Mouse (Mus musculus) C2C12 (cell line): ENCODE measurements around the gene Dvl3.

Experiments used
- CTCF ChIP-seq: IDR thresholded peaks from one replicate; pipeline ENCODE4 v1.5.1; 2011; ENCODE audit not compliant: control insufficient read depth, insufficient read depth, insufficient read length
- FOSL1 ChIP-seq: IDR thresholded peaks from one replicate; pipeline ENCODE4 v1.8.0; 2011; ENCODE audit warnings: mild to moderate bottlenecking, low read length; ENCODE audit not compliant: poor library complexity, insufficient read depth, severe bottlenecking
- MAX ChIP-seq: IDR thresholded peaks from one replicate; pipeline ENCODE4 v1.6.1; 2011; ENCODE audit warnings: mild to moderate bottlenecking, control low read depth
- MYOD1 ChIP-seq: IDR thresholded peaks from one replicate; pipeline ENCODE4 v1.6.1; 2011; ENCODE audit warnings: low read depth; ENCODE audit not compliant: control insufficient read depth, insufficient read length
- MYOG ChIP-seq: IDR thresholded peaks from one replicate; pipeline ENCODE4 v1.6.1; 2011; ENCODE audit not compliant: control insufficient read depth, insufficient read length; ENCODE audit errors: extremely low read depth
- USF1 ChIP-seq: IDR thresholded peaks from one replicate; pipeline ENCODE4 v1.6.1; 2011; ENCODE audit warnings: low read depth, mild to moderate bottlenecking, control low read depth, moderate library complexity

DNA sequence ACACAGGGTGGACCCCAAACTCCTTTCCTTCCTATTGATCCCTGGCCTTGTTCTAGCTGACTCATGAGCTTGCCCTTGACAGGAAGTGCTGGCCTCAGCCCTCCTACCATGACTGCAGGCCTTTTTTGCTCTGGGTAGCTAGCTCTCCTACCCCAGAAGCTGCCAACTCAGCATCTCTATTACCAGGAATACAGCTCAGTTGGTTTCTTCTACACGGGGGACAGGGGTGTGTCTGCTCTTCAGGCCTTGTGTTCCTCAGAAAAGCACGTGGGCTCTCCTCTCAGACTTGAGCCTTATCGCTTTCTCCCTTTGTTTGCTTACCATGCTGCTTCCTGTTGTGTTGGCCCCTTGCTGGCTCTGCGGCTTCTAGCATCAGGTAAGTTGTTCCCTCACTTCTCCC lies 23.7 kb downstream of the Dvl3 start:
- TF ChIP-seq CTCF (no peak), FOSL1 (no peak), MAX (no peak), USF1 (no peak), MYOD1 (no peak), MYOG (no peak)
